Mouse (Mus musculus) small intestine, adult 2 months (tissue): Measurements from ENCODE around the gene Olfr1505. TPM values are rescaled to one million over a fixed set of nuclear protein-coding genes. Genes with fewer than 3 reads are reported as not detected.

Source experiments
- H3K27ac ChIP-seq: fragments of 200-500 bp; 2 replicates; pipeline ENCODE4 v1.5.1; 2012; ENCODE audit warnings: low read depth, low read length, control low read depth, inconsistent platforms; ENCODE audit not compliant: insufficient read depth
- H3K27me3 ChIP-seq: fragments of 200-500 bp; 2 replicates; pipeline ENCODE4 v1.6.1; 2012; ENCODE audit warnings: mild to moderate bottlenecking, moderate library complexity, low read length, inconsistent platforms; ENCODE audit not compliant: control insufficient read depth, insufficient read depth
- H3K36me3 ChIP-seq: fragments of 200-500 bp; 2 replicates; pipeline ENCODE4 v1.6.1; 2012; ENCODE audit warnings: mild to moderate bottlenecking, low read length, control low read depth, inconsistent platforms; ENCODE audit not compliant: control insufficient read depth, insufficient read depth
- H3K4me1 ChIP-seq: fragments of 200-500 bp; 2 replicates; pipeline ENCODE4 v1.6.1; 2012; ENCODE audit warnings: low read length, inconsistent platforms, mixed read lengths; ENCODE audit not compliant: control insufficient read depth, insufficient read depth, insufficient read length
- H3K4me3 ChIP-seq: fragments of 200-500 bp; 2 replicates; pipeline ENCODE4 v1.5.1; 2012; ENCODE audit warnings: low read depth, mild to moderate bottlenecking, control low read depth, inconsistent platforms, low read length, moderate library complexity
- CTCF ChIP-seq: fragments of 200-500 bp; IDR thresholded peaks from 2 replicates; pipeline ENCODE4 v1.5.1; 2012; ENCODE audit warnings: low read depth, mild to moderate bottlenecking, control low read depth, inconsistent platforms, low read length, moderate library complexity, mixed read lengths; ENCODE audit not compliant: insufficient replicate concordance, insufficient read length; ENCODE audit errors: extremely low read depth
- POLR2A ChIP-seq: fragments of 200-500 bp; IDR thresholded peaks from 2 replicates; pipeline ENCODE4 v1.6.1; 2012; ENCODE audit warnings: low read depth, mild to moderate bottlenecking, control low read depth, inconsistent platforms, low read length, moderate library complexity
- WGBS: fragments of 180-500 bp; shearing (Covaris S2); methylation state at CpG from one replicate; pipeline ENCODE4 v1.1.7; 2018; 5-methylcytosine and 5-hydroxymethylcytosine counted together
- polyA plus RNA-seq: library from polyadenylated mRNA; depleted of rRNA; stranded (reverse); fragments of >200 nt; gene quantifications from 2 replicates; pipeline ENCODE4 v1.2.3, GENCODE M21; 2012; rRNA removed

Gene Olfr1505
- polyA plus RNA-seq = not detected in 2 replicates

DNA sequence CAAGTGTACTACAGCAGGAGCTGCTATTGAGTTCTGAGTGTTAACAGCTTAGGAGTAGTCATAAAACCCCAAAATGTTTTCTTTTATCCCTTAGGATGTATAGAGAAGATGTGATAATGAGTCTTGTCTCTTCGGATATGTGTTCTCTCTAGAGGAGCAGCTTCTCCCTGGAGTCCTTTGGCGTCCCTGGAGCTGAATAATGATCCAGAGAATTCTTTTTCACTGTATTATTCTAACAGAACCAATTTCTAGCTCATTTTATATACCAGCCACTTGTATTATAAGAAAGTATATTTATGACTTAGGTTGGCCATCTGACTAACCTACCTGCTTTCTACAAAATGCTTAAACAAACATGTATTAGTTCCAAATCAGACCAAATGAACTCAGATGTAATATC is at the start of gene Olfr1505:
Gene Olfr1505 (plus strand): TSS at position 301 of the 400 bp plus-strand sequence.
- Histone ChIP-seq H3K27me3 (no peaks in the 10 kb centered on the region), H3K4me3 (no peak within 1 kb of the TSS), H3K27ac (no peak within 1 kb of the TSS), H3K36me3 (no peaks in the 10 kb centered on the region), H3K4me1 (no peaks in the 10 kb centered on the region)
- TF ChIP-seq POLR2A (no peak), CTCF (no peak)
- 70% methylated on average over 2 of the region's 2 CpGs for WGBS

DNA sequence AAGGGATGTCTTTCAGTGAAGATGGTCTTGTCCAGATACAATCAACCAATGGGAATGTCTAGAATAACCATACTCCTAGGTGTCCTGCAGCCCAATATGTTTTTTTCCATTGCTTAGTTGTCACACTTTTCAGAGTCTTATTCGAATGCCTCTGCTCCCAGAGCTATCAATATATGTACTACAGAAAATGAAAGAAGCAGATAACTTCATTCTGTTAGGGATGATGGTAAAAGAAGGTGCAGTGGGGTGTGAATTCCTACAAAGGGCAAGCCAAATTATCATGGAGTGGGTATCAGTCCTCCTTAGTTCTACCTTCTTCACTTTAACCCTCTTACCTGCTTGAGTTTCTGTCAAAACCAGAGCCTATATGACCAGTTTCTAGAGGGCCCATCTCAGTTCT is 15.5 kb upstream of the Olfr1505 start, which contains the start of gene Olfr1504:
Gene Olfr1504 (minus strand): TSS at position 101 of the 400 bp plus-strand sequence.
- WGBS = 42% methylated on average over 1 of the region's 1 CpGs
- TF ChIP-seq CTCF = no peak
- no peak for TF ChIP-seq POLR2A
- Histone ChIP-seq H3K4me3 (no peak within 1 kb of the TSS), H3K36me3 (no peaks in the 10 kb centered on the region), H3K27ac (no peak within 1 kb of the TSS), H3K4me1 (no peaks in the 10 kb centered on the region), H3K27me3 (no peaks in the 10 kb centered on the region)

Other genes with a start within 250 kb of the Olfr1505 start
- gene Olfr1491, start 216.3 kb upstream of the Olfr1505 start, polyA plus RNA-seq = not detected in 2 replicates
- not detected in 2 replicates for gene Olfr1493-ps1, start 190.3 kb upstream of the Olfr1505 start, polyA plus RNA-seq
- gene Olfr1494, start 173.8 kb upstream of the Olfr1505 start, polyA plus RNA-seq = not detected in 2 replicates
- not detected in 2 replicates for gene Olfr1495, start 148.9 kb upstream of the Olfr1505 start, polyA plus RNA-seq
- not detected in 2 replicates for gene Olfr1496, start 135.7 kb upstream of the Olfr1505 start, polyA plus RNA-seq
- not detected in 2 replicates for gene Olfr1497, start 115.3 kb upstream of the Olfr1505 start, polyA plus RNA-seq
- gene Olfr1499, start 94.1 kb upstream of the Olfr1505 start, polyA plus RNA-seq = not detected in 2 replicates
- gene Olfr1500, start 83.0 kb upstream of the Olfr1505 start, polyA plus RNA-seq = not detected in 2 replicates
- not detected in 2 replicates for gene Olfr1501, start 62.8 kb upstream of the Olfr1505 start, polyA plus RNA-seq
- gene Olfr1502, start 51.7 kb upstream of the Olfr1505 start, polyA plus RNA-seq = not detected in 2 replicates
- not detected in 2 replicates for gene Olfr1504, start 15.6 kb upstream of the Olfr1505 start, polyA plus RNA-seq